Mouse (Mus musculus): ENCODE measurements at regions not wholly inside any gene's neighbourhood (a gene's known extent, or its start where the extent isn't known, plus 50 kb on each side); places are given as distances from the start of the nearest gene placed in this dataset.
"Not testable (repeated sequence)": the region's sequence is repeated elsewhere in the genome, so short reads cannot be mapped to it uniquely, and the experiment has no call there.

GRCm38 (mm10) chr3:83416536-83416935 lies 288.8 kb downstream of the Dchs2 start:
- DNase-seq (ENCODE audit: low spot score), result no peak

GRCm38 (mm10) chr3:83424267-83424666 lies 296.5 kb downstream of the Dchs2 start:
- DNase-seq (ENCODE audit: low spot score), result no peak

GRCm38 (mm10) chr3:83429376-83429775 lies 301.6 kb downstream of the Dchs2 start:
- DNase-seq (ENCODE audit: low spot score), result no peak

- DNase-seq (ENCODE audit: low spot score), result no peak
Observed at GRCm38 (mm10) chr3:83446154-83446667, 318.5 kb downstream of the Dchs2 start.

- DNase-seq (ENCODE audit: low spot score), result no peak
Observed at GRCm38 (mm10) chr3:83450662-83451061, 315.5 kb upstream of the Sfrp2 start.

- no peak for DNase-seq (ENCODE audit: low spot score)
Observed at GRCm38 (mm10) chr3:83451317-83451716, 314.8 kb upstream of the Sfrp2 start.

- no peak for DNase-seq (ENCODE audit: low spot score)
Observed at GRCm38 (mm10) chr3:83453462-83453861, 312.7 kb upstream of the Sfrp2 start.

GRCm38 (mm10) chr3:83458450-83458849 lies 307.7 kb upstream of the Sfrp2 start:
- no peak for DNase-seq (ENCODE audit: low spot score)

GRCm38 (mm10) chr3:83479251-83479650 lies 286.9 kb upstream of the Sfrp2 start:
- no peak for DNase-seq (ENCODE audit: low spot score)

- DNase-seq (ENCODE audit: low spot score), result no peak
Observed at GRCm38 (mm10) chr3:83480176-83480575, 285.9 kb upstream of the Sfrp2 start.

GRCm38 (mm10) chr3:83486192-83486716 lies 279.9 kb upstream of the Sfrp2 start:
- no peak for DNase-seq (ENCODE audit: low spot score)

- no peak for DNase-seq (ENCODE audit: low spot score)
Observed at GRCm38 (mm10) chr3:83495584-83495983, 270.5 kb upstream of the Sfrp2 start.

- no peak for DNase-seq (ENCODE audit: low spot score)
Observed at GRCm38 (mm10) chr3:83503901-83504300, 262.2 kb upstream of the Sfrp2 start.

- DNase-seq (ENCODE audit: low spot score), result no peak
Observed at GRCm38 (mm10) chr3:83516614-83517013, 249.5 kb upstream of the Sfrp2 start.

- DNase-seq (ENCODE audit: low spot score), result peak; percentile 5
Observed at GRCm38 (mm10) chr3:83517914-83518635, 248.0 kb upstream of the Sfrp2 start.

- DNase-seq (ENCODE audit: low spot score), result no peak
Observed at GRCm38 (mm10) chr3:83530243-83530847, 235.8 kb upstream of the Sfrp2 start.

GRCm38 (mm10) chr3:83536624-83537023 lies 229.5 kb upstream of the Sfrp2 start:
- DNase-seq (ENCODE audit: low spot score), result not testable (repeated sequence)

GRCm38 (mm10) chr3:83537231-83537630 lies 228.9 kb upstream of the Sfrp2 start:
- no peak for DNase-seq (ENCODE audit: low spot score)

- no peak for DNase-seq (ENCODE audit: low spot score)
Observed at GRCm38 (mm10) chr3:83537711-83538110, 228.4 kb upstream of the Sfrp2 start.

GRCm38 (mm10) chr3:83538898-83539297 lies 227.2 kb upstream of the Sfrp2 start:
- DNase-seq (ENCODE audit: low spot score), result no peak

- no peak for DNase-seq (ENCODE audit: low spot score)
Observed at GRCm38 (mm10) chr3:83540997-83541932, 224.9 kb upstream of the Sfrp2 start.

- no peak for DNase-seq (ENCODE audit: low spot score)
Observed at GRCm38 (mm10) chr3:83552516-83553139, 213.5 kb upstream of the Sfrp2 start.

All from ovary, postnatal 10 days (tissue).